Mouse (Mus musculus): Measurements from ENCODE around the gene Ttll8.

Gene Ttll8

GRCm38 (mm10) chr15:88859206-88859970 is 94.8 kb downstream of the Ttll8 start:
- DNase-seq: no peak

GRCm38 (mm10) chr15:88858707-88859106 is 95.5 kb downstream of the Ttll8 start:
- DNase-seq: no peak

- DNase-seq: no peak
Observed at GRCm38 (mm10) chr15:88858141-88858541, 96.1 kb downstream of the Ttll8 start.

GRCm38 (mm10) chr15:88857361-88857760 is 96.9 kb downstream of the Ttll8 start:
- DNase-seq: no peak

GRCm38 (mm10) chr15:88856613-88857012 is 97.6 kb downstream of the Ttll8 start:
- DNase-seq: no peak

GRCm38 (mm10) chr15:88855896-88856417 is 98.3 kb downstream of the Ttll8 start:
- DNase-seq: no peak

- DNase-seq: no peak
Observed at GRCm38 (mm10) chr15:88854969-88855830, 99.0 kb downstream of the Ttll8 start.

- no peak for DNase-seq
Observed at GRCm38 (mm10) chr15:88854119-88854968, 99.9 kb downstream of the Ttll8 start.

- DNase-seq: no peak
Observed at GRCm38 (mm10) chr15:88853106-88853505, 101.1 kb downstream of the Ttll8 start.

- no peak for DNase-seq
Observed at GRCm38 (mm10) chr15:88851507-88852149, 102.6 kb downstream of the Ttll8 start.

- no peak for DNase-seq
Observed at GRCm38 (mm10) chr15:88851076-88851475, 103.1 kb downstream of the Ttll8 start.

GRCm38 (mm10) chr15:88850146-88850826 is 103.9 kb downstream of the Ttll8 start:
- peak; percentile 88 for DNase-seq

GRCm38 (mm10) chr15:88849621-88850020 is 104.6 kb downstream of the Ttll8 start:
- no peak for DNase-seq

GRCm38 (mm10) chr15:88848661-88849060 is 105.6 kb downstream of the Ttll8 start:
- no peak for DNase-seq

- DNase-seq: no peak
Observed at GRCm38 (mm10) chr15:88844966-88845365, 109.3 kb downstream of the Ttll8 start.

- DNase-seq: peak; percentile 65
Observed at GRCm38 (mm10) chr15:88843486-88844097, 110.6 kb downstream of the Ttll8 start.

- DNase-seq: no peak
Observed at GRCm38 (mm10) chr15:88842300-88842673, 111.9 kb downstream of the Ttll8 start.

GRCm38 (mm10) chr15:88841580-88842299 is 112.5 kb downstream of the Ttll8 start:
- DNase-seq: no peak

GRCm38 (mm10) chr15:88841160-88841559 is 113.1 kb downstream of the Ttll8 start:
- DNase-seq: no peak
